Mouse (Mus musculus): ENCODE results near the gene Tppp.
"Not testable (repeated sequence)": the region's sequence is repeated elsewhere in the genome, so short reads cannot be mapped to it uniquely, and the experiment has no call there.

The Tppp gene

DNA sequence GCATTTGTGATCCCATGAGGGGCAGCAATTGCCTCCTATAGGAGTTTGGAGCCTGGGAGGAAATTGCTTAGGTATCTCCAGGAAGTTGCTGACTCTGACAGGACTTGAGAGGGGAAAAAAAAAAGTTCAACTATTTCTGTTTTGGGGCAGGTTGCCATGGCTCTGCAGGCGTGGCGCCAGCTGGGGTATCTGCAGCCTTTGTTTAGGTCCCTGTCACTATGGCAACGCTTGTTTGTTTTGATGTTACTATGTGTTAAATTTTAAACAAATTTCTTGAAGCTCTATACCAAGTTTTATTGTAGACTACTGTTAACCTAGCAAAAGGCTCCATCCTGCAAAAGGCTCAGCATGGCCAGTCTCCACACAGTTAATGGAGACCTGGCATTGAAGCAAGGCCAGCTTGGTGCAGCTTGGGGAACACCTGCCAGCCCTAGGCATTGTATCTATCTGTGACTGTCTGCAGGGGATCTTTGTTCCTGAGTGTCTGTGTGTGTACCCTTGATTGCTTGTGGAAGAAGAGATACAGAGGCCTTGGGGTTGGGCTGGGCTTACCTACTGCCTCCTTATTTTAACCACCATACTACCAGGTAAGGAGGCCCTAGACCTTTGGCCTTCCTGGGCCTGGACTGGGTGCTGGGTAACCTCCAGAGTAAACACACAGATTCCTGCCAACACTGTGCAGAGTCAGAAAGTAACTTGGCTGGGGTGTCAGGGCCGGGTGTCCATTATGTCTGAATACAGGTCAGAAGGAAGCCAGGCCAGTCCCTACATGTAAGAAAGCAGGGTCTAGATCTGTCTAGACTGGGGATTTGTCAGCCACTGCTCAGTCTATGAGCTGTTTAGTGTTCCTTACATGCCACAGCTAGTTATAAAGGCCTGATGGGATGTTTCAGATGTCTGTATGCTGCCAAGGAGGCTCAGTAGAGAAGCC is 16.2 kb downstream of the Tppp start:
- no peak for DNase-seq (ENCODE audit: low read depth, low spot score)

DNA sequence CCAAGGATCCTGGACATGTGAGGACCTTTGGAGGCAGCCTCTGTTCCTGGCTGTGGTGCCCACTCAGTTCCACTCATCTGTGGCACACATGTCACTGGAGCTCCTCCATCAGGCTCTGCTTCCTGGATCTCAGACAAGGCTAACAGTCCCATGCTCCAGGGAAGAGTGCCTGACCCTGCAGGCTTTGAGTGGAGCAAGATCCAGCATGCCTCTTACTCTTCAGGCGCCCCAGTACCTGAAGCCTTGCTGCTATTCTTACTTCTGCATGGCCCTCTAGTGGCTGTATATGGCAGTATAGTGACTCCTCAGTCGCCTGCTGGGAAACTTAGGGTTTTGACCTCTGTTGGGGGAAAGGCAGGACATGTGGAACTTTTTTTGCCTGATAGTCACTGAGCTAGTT is 17.0 kb downstream of the Tppp start:
- no peak for DNase-seq (ENCODE audit: low read depth, low spot score)

DNA sequence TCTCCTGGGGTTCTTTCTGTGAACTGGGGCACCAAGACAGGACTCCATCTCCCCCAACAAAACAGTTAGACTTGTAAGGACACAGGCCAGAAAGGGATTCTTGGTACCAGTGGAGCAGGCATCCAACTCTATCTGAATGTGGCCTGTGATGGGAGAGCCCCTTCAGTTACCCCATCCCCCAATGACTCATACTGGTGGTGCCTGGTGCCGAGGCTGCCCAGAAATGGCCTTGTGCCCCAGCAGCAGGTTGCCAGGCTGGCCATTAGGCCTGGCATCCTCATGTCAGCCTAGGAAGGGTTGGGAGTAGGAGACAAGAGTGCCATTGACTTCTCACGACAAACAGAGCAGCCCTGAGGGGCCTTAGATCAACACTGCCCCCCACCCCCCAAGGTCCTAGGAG is 18.9 kb downstream of the Tppp start:
- peak; percentile 79 for DNase-seq (ENCODE audit: low read depth, low spot score)

DNA sequence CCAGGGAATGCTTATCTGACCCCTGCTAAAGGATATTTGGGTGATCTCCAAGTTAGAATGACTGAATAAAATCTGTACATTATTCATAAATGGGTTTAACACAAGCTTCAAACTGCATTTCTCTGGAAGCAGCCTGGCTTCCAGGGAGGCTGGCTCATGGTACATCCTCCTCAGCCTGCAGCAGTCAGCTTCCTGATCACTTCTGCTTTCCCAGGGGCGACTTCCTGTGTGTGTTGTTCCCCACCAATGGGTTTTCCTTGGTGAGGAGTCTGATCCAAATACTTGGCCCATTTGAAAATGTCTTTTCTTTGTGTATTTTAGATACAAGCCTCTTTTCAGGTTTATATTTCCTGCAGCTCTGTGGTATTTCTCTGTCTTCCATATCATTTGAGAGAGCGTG is 19.8 kb downstream of the Tppp start:
- no peak for DNase-seq (ENCODE audit: low read depth, low spot score)

DNA sequence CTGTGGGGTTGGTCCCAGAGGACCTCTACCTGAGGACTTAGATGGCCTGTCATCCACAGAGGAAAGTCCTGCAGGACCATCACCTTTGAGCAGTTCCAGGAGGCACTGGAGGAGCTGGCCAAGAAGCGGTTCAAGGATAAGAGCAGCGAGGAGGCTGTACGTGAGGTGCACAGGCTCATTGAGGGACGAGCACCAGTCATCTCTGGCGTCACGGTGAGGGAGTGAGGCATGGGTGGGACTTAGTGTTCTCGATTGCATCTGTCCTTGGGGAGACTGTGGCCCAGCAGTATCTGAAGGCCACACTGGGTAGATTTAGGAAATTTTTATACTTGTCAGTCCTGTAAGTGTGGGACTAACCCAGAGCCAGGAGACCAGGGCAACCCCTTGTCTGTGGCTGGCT is 21.5 kb downstream of the Tppp start:
- no peak for DNase-seq (ENCODE audit: low read depth, low spot score)

DNA sequence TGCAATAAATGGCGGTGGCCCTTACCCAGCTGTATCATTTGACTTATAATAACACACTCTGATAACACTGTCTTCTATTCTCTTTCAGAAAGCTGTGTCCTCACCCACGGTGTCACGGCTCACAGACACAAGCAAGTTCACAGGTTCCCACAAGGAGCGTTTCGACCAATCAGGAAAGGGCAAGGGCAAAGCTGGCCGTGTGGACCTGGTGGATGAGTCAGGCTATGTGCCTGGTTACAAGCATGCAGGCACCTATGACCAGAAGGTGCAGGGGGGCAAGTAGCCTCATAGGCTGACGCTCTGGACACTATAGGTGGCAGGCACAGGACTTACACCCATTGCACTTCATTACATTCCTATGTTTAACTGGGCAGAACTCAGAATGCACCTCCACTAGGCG is 21.9 kb downstream of the Tppp start:
- DNase-seq (ENCODE audit: low read depth, low spot score) = no peak

DNA sequence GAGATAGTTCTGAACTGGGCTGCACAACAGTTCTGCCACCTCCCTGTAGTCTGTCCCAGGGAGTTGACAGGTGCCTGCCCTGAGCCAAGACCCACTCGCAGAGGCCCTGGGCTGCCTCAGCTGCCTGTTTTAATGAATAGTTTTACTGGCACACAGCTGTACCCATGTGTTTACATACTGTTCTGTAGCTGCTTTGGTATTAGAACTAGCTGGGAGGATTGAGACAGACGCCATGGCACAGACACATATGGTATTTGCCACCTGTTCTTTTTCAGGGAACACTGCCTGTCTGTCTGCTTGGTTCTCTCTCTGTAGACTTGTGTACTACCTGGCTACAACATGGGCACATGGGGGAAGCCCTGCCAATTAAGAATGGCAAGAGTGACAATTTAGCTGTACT is 25.5 kb downstream of the Tppp start:
- no peak for DNase-seq (ENCODE audit: low read depth, low spot score)

DNA sequence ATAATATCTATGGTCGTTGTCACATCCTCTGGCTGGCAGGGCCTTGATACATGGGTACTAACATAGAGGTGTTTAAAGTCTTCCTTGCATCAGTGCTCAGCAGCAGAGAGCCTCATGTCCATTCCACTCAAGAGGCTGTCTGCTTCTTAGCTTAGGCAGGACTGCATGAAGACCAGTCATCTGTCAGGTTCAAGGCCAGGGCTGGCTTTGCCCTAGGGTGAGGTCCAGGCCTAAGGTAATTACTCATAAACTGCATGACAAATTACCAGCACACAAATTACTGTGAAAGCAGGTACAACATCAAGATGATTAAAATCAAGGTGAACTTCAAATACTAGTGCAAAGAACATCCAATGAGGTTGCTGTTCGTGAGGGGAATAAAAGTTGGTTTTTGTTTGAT is 26.6 kb downstream of the Tppp start:
- no peak for DNase-seq (ENCODE audit: low read depth, low spot score)

DNA sequence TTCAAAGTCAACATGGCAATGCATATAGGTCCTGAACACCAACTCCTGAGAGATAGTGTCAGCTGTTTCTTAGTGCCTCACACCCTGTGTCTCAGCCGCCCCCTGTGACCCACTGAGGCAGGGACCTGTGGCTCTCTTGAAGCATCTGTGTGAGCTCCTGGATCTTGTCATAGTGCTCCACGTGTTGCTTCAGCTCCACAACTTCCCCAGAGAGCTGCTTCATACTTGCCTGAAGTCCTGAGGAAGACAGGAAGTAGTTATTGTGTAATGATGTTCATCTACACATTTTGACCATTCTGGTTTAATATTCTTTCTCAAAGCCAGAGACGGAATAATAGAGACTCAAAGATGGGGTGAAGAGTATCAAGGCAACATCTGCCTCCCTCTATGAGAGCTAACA is 30.7 kb downstream of the Tppp start:
- no peak for DNase-seq (ENCODE audit: low read depth, low spot score)

DNA sequence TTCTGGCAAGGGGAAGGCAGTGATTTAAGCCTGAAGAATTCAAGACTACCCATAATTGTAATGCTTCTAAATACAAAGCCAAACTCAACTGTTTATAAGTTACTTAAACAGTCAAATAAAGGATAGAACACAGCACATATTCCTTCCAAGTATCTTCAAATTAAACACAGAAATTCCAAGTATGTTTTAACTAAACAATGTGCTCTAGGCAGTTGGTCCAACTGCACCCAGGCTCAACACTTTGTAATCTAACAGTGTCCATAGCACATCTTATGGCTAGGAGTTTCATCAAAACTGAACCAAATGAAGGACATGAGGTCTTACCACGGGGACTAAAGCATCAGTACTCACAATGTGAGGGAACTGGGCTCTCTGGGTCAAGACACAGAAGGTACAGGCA is 47.0 kb downstream of the Tppp start:
- DNase-seq (ENCODE audit: low read depth, low spot score) = no peak

DNA sequence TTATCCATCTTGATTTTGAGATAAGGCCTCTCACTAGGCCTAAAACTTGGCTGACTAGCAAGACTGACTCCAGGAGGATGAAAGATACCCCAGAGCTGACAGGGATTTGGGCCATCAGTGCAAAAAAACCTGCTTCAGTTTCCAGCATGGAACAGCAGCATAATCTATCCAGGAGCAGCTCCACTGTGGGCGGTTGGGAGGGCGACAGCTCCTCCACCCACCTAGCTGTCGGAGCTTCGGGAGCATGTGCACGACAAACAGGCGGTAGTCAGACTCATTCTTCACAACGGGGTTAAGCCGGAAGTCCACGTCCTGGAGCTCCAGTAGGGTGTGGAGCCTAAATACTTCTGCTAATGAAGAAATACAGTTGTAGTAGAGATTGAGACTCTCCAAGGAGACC is 48.9 kb downstream of the Tppp start:
- no peak for DNase-seq (ENCODE audit: low read depth, low spot score)

DNA sequence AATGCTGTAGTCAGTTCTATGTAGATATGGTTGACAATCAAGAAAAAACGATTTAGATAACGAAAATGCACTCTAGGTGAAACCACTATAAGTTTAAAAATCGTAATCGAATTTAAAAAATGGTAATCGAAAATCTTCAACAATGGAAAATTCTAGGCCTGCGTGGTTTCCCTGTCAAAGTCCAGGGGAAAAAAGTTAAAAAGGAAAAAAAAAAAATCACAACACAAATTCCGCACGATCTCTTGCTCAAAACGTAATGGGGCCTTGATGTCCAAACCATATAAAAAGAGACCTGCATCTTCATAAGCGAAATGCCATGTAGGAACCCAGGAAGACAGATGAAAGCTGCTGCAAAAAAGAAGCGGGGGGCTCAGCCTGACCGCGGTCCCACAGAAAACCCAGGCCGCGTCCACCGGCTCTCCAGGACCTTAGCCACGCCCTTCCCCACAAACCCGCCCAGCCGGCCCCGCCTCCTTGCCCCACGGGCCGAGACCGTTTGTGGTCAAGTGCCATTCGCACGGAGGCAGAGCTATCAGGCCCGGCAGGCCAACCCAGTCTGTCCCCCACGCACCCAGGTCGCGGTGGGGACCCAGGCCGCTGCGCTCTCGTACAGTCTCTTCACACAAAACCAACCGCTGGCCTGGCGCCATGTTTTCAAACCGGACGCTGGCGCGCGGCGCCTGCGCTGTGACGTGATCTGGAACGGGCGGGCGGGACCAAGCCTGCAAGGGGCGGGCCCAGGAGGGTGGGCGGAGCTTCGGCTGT is 52.6 kb downstream of the Tppp start, which contains the start of gene Cep72:
Cep72 (minus strand) TSS at position 687 of the 765 bp plus-strand sequence.
- peak; percentile 53 for DNase-seq (ENCODE audit: low read depth, low spot score)

DNA sequence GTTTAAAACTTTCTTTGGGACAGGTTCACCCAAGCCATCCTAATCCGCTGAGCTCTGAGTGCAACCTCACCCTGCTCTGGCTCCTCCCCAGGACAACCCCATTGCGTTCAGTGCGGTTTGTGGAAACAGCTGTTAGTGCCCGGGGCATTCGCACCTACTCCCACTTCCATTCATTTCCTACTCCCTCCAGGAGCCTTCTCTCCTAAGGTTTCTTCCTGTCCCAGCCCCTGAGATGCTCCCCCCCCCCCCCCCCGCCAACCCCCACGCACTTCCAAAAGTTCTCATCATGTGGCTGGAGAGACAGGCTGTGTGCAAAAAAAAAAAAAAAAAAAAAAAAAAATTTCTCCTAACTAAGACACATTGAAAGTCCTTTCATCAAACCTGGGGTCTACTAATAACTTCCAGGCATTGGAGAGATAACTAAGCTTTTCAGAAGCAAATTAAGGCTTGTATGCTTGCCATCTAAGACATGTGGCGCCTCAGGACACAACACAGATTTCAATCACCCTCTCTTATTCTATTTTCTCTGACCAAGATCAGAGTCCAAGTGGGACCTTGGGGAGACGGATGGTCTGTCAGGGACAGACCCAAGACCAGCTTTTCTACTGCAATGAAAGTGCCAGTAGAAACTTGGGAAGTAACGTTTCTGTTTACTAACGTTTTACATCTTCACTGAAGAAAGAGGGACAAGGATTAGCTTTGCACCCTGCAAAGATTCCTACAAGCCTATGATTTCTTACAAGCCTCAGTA is 53.3 kb downstream of the Tppp start:
- no peak for DNase-seq (ENCODE audit: low read depth, low spot score)

DNA sequence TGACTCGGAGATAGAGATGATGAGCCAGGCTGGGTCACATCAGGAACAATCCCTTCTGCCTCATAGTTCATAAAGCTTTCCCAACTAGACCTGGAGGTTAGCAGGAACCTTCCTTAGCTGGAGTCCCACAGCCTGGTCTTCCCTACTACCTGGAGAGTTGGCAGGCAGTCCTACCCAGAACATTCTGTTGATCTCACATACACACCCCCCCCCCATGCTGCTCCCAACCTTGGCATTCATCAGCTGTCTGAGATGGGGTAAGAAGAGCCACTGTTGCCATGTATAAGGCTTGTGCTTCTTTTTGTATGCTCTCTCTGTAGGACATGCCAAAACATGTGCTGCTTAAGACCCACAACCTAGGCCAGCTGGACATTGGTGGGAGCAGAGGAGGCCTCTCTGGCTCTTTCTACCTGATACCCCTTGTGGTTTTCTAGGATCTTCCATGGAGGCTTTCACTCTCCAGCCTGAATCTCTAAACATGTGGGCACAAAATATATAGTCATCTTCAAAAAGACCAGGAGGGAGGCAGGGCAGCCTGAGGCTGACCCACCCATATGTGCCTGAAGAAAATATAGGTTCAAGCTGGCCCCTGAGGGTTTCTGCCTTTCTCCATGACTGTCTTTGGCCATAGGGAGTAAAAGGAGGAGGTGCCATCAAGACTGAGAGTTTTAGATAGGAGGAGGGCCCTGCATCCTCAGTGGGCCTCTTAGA is 54.3 kb downstream of the Tppp start:
- DNase-seq (ENCODE audit: low read depth, low spot score) = no peak

DNA sequence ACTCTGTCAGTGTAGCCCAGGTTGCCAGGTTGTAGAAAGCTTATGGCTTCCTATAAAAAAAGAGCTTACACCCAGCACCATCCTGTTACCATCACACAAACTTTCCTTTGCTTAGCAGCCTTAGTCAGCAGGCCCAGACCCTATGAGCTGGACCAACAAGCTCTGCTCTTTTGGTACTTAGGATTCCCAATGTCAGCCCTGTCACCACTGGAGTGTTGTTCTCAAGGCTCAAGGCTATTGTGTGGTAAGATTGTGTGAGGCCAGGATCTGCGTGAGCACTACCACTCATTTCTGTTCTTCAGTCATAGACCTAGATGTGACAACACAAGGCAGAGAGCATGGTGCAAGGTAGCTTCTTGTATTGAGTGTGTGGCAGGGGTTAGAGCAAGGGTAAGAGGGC is 57.4 kb downstream of the Tppp start:
- no peak for DNase-seq (ENCODE audit: low read depth, low spot score)

DNA sequence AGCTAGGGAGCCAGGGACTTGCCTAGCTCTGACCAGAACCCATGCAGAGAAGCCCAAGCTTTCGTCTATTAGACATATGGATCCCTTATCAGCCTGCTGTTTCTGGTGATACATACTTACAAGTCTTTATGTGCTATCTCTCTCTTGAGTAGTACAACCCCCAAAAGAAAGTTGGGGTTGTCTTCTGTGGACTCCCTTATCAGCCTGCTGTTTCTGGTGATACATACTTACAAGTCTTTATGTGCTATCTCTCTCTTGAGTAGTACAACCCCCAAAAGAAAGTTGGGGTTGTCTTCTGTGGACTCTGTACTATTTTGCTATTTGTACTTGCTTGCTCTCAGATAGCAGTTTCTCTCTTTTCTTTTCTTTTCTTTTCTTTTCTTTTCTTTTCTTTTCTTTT is 62.0 kb downstream of the Tppp start:
- DNase-seq (ENCODE audit: low read depth, low spot score) = not testable (repeated sequence)

DNA sequence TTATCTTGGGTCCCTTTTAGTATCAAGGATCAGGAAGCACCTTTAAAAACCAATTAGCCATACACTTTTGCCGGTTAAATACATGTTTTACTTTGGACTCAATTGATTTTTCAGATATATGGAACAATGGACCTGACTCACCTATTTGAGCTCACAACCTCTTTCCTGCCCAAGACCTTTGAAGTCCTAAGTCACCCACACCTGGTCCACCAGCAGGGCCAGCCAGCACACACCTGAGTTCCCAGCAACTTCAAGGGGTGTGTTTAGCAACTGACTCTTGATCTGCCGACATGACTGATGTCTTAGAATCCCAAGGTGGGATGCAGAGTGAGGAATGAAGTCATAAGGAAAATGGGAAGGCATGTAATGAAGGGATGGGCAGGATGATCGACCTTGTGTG is 62.5 kb downstream of the Tppp start:
- DNase-seq (ENCODE audit: low read depth, low spot score) = no peak

DNA sequence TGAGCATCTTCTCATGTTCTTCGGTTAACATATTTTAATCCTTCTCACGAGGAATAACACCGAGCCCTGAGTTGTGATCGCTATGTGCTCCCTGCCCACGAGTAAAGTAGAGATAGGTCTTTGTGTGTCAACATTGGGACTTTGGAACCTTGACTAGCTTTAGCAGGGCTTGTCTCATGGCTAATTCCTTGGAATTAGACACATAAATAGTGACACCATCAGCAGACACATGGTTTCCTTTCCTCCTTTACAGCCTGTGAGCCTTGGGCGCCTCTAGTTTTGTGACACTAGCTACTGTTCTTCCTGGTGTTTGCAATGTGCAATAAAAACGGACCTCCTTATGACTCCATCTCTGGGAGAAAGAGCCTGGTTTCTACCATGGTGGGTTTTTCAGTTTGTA is 64.2 kb downstream of the Tppp start:
- no peak for DNase-seq (ENCODE audit: low read depth, low spot score)

Data from telencephalon, adult 2 months (tissue).